Mouse (Mus musculus) myocyte (in vitro differentiated cells): ENCODE results near the gene Gclc. TPM values are rescaled to one million over a fixed set of nuclear protein-coding genes. Genes with fewer than 3 reads are reported as not detected.

ENCODE experiments used
- H3K27me3 ChIP-seq: one replicate; pipeline ENCODE4 v1.6.1; 2011; ENCODE audit not compliant: control insufficient read depth, insufficient read depth, insufficient read length
- H3K36me3 ChIP-seq: one replicate; pipeline ENCODE4 v1.6.1; 2011; ENCODE audit not compliant: control insufficient read depth, insufficient read depth
- H3K4me2 ChIP-seq: one replicate; pipeline ENCODE4 v1.6.1; 2011; ENCODE audit warnings: low read depth, control low read depth
- H3K4me3 ChIP-seq: one replicate; pipeline ENCODE4 v1.5.1; 2011; ENCODE audit warnings: mild to moderate bottlenecking, control low read depth, moderate library complexity
- H3K79me2 ChIP-seq: one replicate; pipeline ENCODE4 v1.6.1; 2011; ENCODE audit not compliant: control insufficient read depth, insufficient read depth
- H3ac ChIP-seq: one replicate; pipeline ENCODE4 v1.6.1; 2011; ENCODE audit not compliant: control insufficient read depth, insufficient read length
- CEBPB ChIP-seq: IDR thresholded peaks from 2 replicates; pipeline ENCODE4 v1.6.1; 2011; ENCODE audit warnings: mild to moderate bottlenecking, moderate library complexity; ENCODE audit not compliant: poor library complexity, insufficient read depth, severe bottlenecking
- E2F4 ChIP-seq: IDR thresholded peaks from one replicate; pipeline ENCODE4 v1.6.1; 2011; ENCODE audit warnings: mild to moderate bottlenecking, control low read depth, moderate library complexity; ENCODE audit not compliant: insufficient read depth
- MAX ChIP-seq: IDR thresholded peaks from one replicate; pipeline ENCODE4 v1.6.1; 2011; ENCODE audit warnings: low read depth, mild to moderate bottlenecking, control low read depth
- MYOD1 ChIP-seq, 3 experiments: IDR thresholded peaks; one replicate each; pipeline ENCODE4 v1.6.1; 2011; ENCODE audit warnings: control low read depth in 2 of 3, low read depth in 2 of 3, mild to moderate bottlenecking in 2 of 3, moderate library complexity in 1 of 3; ENCODE audit not compliant: insufficient read length in 2 of 3, control insufficient read depth in 1 of 3
- MYOG ChIP-seq, 3 experiments: IDR thresholded peaks; one replicate each; pipeline ENCODE4 v1.6.1; 2011; ENCODE audit warnings: control low read depth in 2 of 3, low read depth in 2 of 3, mild to moderate bottlenecking in 2 of 3; ENCODE audit not compliant: insufficient read length in 2 of 3, control insufficient read depth in 1 of 3, insufficient read depth in 1 of 3
- POLR2A ChIP-seq: IDR thresholded peaks from one replicate; pipeline ENCODE4 v1.6.1; 2011; ENCODE audit warnings: low read depth, mild to moderate bottlenecking, control low read depth, moderate library complexity; ENCODE audit not compliant: insufficient read length
- POLR2AphosphoS2 ChIP-seq: IDR thresholded peaks from one replicate; pipeline ENCODE4 v1.6.1; 2011; ENCODE audit warnings: low read depth, control low read depth; ENCODE audit not compliant: insufficient read length
- REST ChIP-seq: IDR thresholded peaks from one replicate; pipeline ENCODE4 v1.6.1; 2011; ENCODE audit warnings: mild to moderate bottlenecking, control low read depth, moderate library complexity; ENCODE audit not compliant: insufficient read depth, insufficient read length
- SRF ChIP-seq: IDR thresholded peaks from one replicate; pipeline ENCODE4 v1.6.1; 2011; ENCODE audit warnings: low read depth; ENCODE audit not compliant: control insufficient read depth, insufficient read length
- TCF12 ChIP-seq: IDR thresholded peaks from one replicate; pipeline ENCODE4 v1.6.1; 2011; ENCODE audit warnings: mild to moderate bottlenecking, control low read depth; ENCODE audit not compliant: poor library complexity, insufficient read depth, severe bottlenecking
- TCF3 ChIP-seq: IDR thresholded peaks from one replicate; pipeline ENCODE4 v1.6.1; 2011; ENCODE audit warnings: low read depth, control low read depth; ENCODE audit not compliant: insufficient read length
- USF1 ChIP-seq: IDR thresholded peaks from one replicate; pipeline ENCODE4 v1.6.1; 2011; ENCODE audit warnings: low read depth, mild to moderate bottlenecking, control low read depth, moderate library complexity
- polyA plus RNA-seq: library from polyadenylated mRNA; unstranded; fragments of >200 nt; fragmentation: generic; extraction: Trizol; gene quantifications from one replicate; pipeline ENCODE4 v1.2.1, GENCODE M21; 2012; ENCODE audit warnings: missing spikeins

The Gclc gene
- polyA plus RNA-seq, 1 experiment = 9.0 TPM

DNA sequence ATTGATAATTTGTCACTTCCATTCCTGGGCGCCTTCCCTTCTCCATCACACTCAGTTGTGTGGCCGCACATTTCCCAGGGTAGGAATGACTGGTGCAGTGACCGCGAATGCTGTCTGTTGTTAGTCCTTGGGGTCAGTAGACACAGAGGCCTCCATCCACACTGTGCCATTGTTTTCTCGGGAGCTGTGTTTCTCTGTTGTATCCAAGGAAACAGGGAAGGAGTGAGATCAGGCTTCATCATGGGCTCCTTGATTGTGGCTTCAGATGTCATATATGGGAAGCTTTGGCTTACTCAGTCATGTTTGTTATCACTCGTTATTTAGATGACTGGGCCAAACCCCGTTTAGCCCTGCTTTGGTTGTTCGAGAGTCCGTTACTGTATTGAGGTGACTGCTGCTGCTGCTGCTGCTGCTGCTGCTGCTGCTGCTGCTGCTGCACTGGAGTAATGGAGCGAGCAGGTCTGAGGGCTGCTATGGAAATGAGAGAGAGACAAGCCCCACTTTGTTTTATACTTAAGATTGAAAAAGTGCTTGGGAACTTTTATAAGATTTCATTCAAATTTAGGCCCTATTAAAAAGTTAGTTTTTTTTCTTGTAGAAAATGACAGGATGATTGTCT is 17.5 kb downstream of the Gclc start:
- Histone ChIP-seq H3K27me3 (no peaks in the 10 kb centered on the region), H3K4me2 (no peak overlapping the region), H3ac (no peak overlapping the region), H3K36me3 (peaks cover 16% of the 10 kb centered on the region), H3K79me2 (peaks cover 20% of the 10 kb centered on the region), H3K4me3 (no peak overlapping the region)
- no peak for TF ChIP-seq MYOG (IDR thresholded peaks at IDR 0.05; ENCODE audit: control insufficient read depth in 1 of 3, insufficient read depth in 1 of 3, insufficient read length in 2 of 3, low read depth in 2 of 3)
- TF ChIP-seq REST = no peak
- TF ChIP-seq USF1 = no peak

DNA sequence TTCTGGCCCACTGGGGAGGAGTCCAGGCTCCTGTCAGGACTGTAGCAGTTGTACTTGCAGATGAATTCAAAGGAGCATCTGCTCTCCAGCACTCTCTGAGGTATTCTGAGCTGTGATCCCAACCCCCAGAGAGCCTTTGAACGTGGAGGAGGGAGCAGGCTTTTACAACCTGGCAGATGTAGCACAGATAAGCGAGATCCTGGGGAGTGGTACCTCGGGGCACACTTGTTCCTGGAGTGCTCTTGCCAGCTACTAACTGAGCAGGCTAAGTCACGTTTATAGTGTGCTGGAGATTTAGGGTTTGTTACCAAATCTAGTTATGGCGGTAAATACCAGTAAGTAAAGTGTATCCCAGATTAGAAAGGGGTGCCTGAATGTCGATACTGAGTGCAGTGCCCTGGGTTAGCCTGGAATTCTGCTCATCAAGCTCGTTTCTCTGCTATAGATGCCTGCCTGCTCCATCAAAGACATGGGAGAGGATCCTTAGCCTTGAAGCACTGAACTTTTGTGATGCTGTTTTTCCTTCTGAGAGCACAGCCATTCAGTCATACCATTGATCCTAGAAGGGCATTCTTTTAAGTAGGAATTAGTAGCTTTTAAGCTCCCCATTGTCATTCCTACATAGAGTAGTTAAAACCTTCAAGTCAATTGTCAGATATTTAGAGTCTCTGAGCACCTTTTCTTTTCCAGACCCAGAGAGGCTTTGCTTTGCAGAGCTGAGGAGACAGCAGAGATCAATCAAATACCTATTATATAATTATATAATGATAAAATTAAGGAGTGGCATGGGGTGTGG is 22.6 kb downstream of the Gclc start:
- TF ChIP-seq CEBPB (no peak), POLR2A (no peak), TCF3 (no peak), E2F4 (no peak), MYOG (IDR thresholded peaks at IDR 0.05; ENCODE audit: control insufficient read depth in 1 of 3, insufficient read depth in 1 of 3, insufficient read length in 2 of 3, low read depth in 2 of 3) (no peak), TCF12 (no peak), MYOD1 (IDR thresholded peaks at IDR 0.05; ENCODE audit: control insufficient read depth in 1 of 3, insufficient read length in 2 of 3, low read depth in 2 of 3) (no peak), POLR2AphosphoS2 (no peak), REST (no peak), SRF (no peak), USF1 (no peak), MAX (no peak)
- Histone ChIP-seq H3K79me2 (peaks cover 16% of the 10 kb centered on the region), H3K27me3 (no peaks in the 10 kb centered on the region), H3K4me3 (no peak overlapping the region), H3K36me3 (peaks cover 20% of the 10 kb centered on the region), H3K4me2 (no peak overlapping the region), H3ac (no peak overlapping the region)

DNA sequence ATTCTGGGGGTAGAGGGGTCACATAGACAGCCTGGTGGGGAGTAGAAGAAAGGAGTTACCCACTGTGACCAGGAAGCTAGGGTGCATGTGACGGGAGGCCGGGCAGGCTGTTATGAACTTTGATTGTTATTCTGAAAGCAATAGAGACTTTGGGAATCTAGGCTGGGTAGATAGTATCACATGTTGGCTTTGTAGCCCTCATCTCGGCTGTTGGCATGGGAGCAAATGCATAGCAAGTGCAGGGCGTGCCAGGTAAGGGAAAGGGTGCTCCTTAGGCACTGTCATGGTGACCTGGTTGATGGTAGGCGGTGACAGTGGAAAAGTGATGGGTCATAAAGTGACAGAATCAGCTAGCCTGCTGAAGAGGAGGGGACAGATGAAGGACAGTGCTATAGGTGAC is 23.3 kb downstream of the Gclc start:
- no peak overlapping the region for H3K4me3 ChIP-seq
- peaks cover 12% of the 10 kb centered on the region for H3K79me2 ChIP-seq
- H3K27me3 ChIP-seq = no peaks in the 10 kb centered on the region
- no peak overlapping the region for H3ac ChIP-seq
- H3K36me3 ChIP-seq = peaks cover 26% of the 10 kb centered on the region
- TF ChIP-seq TCF12 (no peak), USF1 (no peak), MYOD1 (IDR thresholded peaks at IDR 0.05; ENCODE audit: control insufficient read depth in 1 of 3, insufficient read length in 2 of 3, low read depth in 2 of 3) (no peak), MAX (no peak), POLR2A (no peak), SRF (no peak), E2F4 (no peak), MYOG (IDR thresholded peaks at IDR 0.05; ENCODE audit: control insufficient read depth in 1 of 3, insufficient read depth in 1 of 3, insufficient read length in 2 of 3, low read depth in 2 of 3) (no peak), POLR2AphosphoS2 (no peak), REST (no peak), CEBPB (no peak), TCF3 (no peak)
- no peak overlapping the region for H3K4me2 ChIP-seq

DNA sequence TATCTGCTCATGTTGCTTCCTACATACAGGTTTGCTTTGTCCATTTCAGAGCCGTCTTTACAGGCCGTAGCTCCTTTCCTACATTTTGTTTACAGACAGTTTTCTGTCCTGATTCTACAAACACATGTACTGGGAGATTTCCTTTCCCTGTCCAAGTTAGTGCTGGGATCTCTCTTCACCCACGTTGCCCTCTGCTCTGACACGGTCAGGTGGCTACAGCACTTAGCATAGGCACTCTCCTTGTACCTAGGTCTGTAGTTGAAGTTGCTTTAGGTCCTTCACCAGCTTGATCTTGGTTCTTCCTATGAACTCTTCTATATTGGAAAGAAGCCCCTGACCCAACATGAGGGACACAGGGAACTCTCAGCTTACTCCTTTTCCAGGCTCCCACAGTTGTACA is 25.4 kb downstream of the Gclc start:
- Histone ChIP-seq H3K36me3 (peaks cover 34% of the 10 kb centered on the region), H3K4me2 (no peak overlapping the region), H3ac (no peak overlapping the region), H3K79me2 (no peaks in the 10 kb centered on the region), H3K4me3 (no peak overlapping the region), H3K27me3 (no peaks in the 10 kb centered on the region)
- TF ChIP-seq MYOD1 (IDR thresholded peaks at IDR 0.05; ENCODE audit: control insufficient read depth in 1 of 3, insufficient read length in 2 of 3, low read depth in 2 of 3) (no peak), REST (no peak), TCF12 (no peak), MAX (no peak), CEBPB (no peak), E2F4 (no peak), MYOG (IDR thresholded peaks at IDR 0.05; ENCODE audit: control insufficient read depth in 1 of 3, insufficient read depth in 1 of 3, insufficient read length in 2 of 3, low read depth in 2 of 3) (no peak)
